Mouse (Mus musculus): ENCODE results near the gene Rad51b.

DNA sequence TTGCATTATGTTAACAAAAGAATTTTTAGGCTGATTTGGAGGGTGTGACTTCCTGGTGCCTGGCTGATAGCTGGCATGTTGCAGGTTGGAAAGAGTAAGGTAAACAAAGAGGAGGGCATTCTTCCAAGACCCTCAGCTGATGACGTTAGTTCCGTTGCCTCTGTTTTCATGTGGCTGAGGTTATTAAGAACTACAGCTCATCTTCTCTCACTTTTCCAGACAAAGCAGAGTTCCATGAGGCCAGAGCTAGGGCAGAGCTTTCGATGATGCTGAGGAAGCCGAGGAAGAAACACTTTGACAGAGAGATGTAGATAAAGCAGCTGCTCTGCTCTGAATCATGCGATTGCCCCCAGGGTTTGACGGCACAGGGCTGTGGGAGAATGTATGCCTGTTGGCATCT, 250.5 kb downstream of the Rad51b start:
- TF ChIP-seq CTCF (conservative IDR thresholded peaks at IDR 0.05 in 1 of 2, IDR thresholded peaks at IDR 0.05 in 1 of 2; ENCODE audit: low read depth in 2 of 2, low read length in 2 of 2) (no peak), E2F4 (IDR thresholded peaks at IDR 0.05; ENCODE audit: insufficient replicate concordance, low read depth, low read length) (no peak), HCFC1 (IDR thresholded peaks at IDR 0.05; ENCODE audit: low read depth, low read length) (no peak)
